Mouse (Mus musculus) CH12.LX (cell line): ENCODE results near the gene Gm10563.

Source experiments
- CHD2 ChIP-seq: IDR thresholded peaks from 2 replicates; pipeline ENCODE4 v1.6.1; 2011; ENCODE audit warnings: low read length, improper control_type of control experiment
- CTCF ChIP-seq, 2 experiments: IDR thresholded peaks in 1 of 2; conservative IDR thresholded peaks in 1 of 2; 2 replicates each; pipeline ENCODE4 v1.5.1; 2011 to 2012; ENCODE audit warnings: low read depth in 2 of 2, low read length in 2 of 2, improper control_type of control experiment in 1 of 2, inconsistent platforms in 1 of 2, mild to moderate bottlenecking in 1 of 2, moderate library complexity in 1 of 2
- POLR2A ChIP-seq: IDR thresholded peaks from 2 replicates; pipeline ENCODE4 v1.6.1; 2011; ENCODE audit warnings: low read depth, mild to moderate bottlenecking, improper control_type of control experiment, low read length
- RAD21 ChIP-seq: IDR thresholded peaks from 2 replicates; pipeline ENCODE4 v1.6.1; 2011; ENCODE audit warnings: low read depth, mild to moderate bottlenecking, low read length, improper control_type of control experiment, moderate library complexity
- RCOR1 ChIP-seq: conservative IDR thresholded peaks from 2 replicates; pipeline ENCODE4 v1.6.1; 2012; ENCODE audit warnings: low read depth, mild to moderate bottlenecking, inconsistent platforms, low read length, improper control_type of control experiment

- TF ChIP-seq RAD21 (no peak), POLR2A (no peak), CHD2 (no peak), RCOR1 (no peak), CTCF (conservative IDR thresholded peaks at IDR 0.05 in 1 of 2, IDR thresholded peaks at IDR 0.05 in 1 of 2; ENCODE audit: low read depth in 2 of 2, low read length in 2 of 2) (no peak)
These were observed 31.9 kb downstream of the Gm10563 start for GRCm38 (mm10) chr4:155613264-155613663.
